Mouse (Mus musculus) forebrain, embryonic 11.5 days (tissue): ENCODE data around the gene Abhd17a. TPM values are rescaled to one million over a fixed set of nuclear protein-coding genes. Genes with fewer than 3 reads are reported as not detected.
A peak's percentile ranks its signal among the peaks of the same experiment; 100 is the strongest.

Experiments used
- ATAC-seq: fragments of 200-750 bp; cut with Nextera tagmentation; replicated peaks from 2 replicates; pipeline ENCODE4 v1.8.0; 2017; ENCODE audit warnings: moderate TSS enrichment; ENCODE audit not compliant: low FRiP score
- DNase-seq: peaks from one replicate; pipeline ENCODE4 v3.0.0-alpha.2; 2017; ENCODE audit warnings: low spot score
- H3K27ac ChIP-seq: fragments of 300-500 bp; sonication (generic); 2 replicates; pipeline ENCODE4 v1.5.1; 2014; ENCODE audit warnings: low read depth, low read length
- H3K27me3 ChIP-seq: fragments of 300-500 bp; sonication (generic); 2 replicates; pipeline ENCODE4 v1.6.1; 2014; ENCODE audit warnings: mild to moderate bottlenecking, low read length, mixed read lengths; ENCODE audit not compliant: control insufficient read depth, insufficient read depth
- H3K36me3 ChIP-seq: fragments of 300-500 bp; sonication (generic); 2 replicates; pipeline ENCODE4 v1.6.1; 2014; ENCODE audit warnings: mild to moderate bottlenecking, low read length, moderate library complexity, mixed read lengths; ENCODE audit not compliant: control insufficient read depth, insufficient read depth
- H3K4me1 ChIP-seq: fragments of 300-500 bp; sonication (generic); replicated peaks from 2 replicates; pipeline ENCODE4 v1.6.1; 2014; ENCODE audit warnings: low read length, mixed read lengths; ENCODE audit not compliant: control insufficient read depth, insufficient read depth
- H3K4me2 ChIP-seq: fragments of 300-500 bp; sonication (generic); 2 replicates; pipeline ENCODE4 v1.6.1; 2014; ENCODE audit warnings: low read depth, mild to moderate bottlenecking, low read length, moderate library complexity, mixed read lengths; ENCODE audit not compliant: severe bottlenecking
- H3K4me3 ChIP-seq: fragments of 300-500 bp; sonication (generic); 2 replicates; pipeline ENCODE4 v1.5.1; 2014; ENCODE audit warnings: low read depth, low read length
- H3K9ac ChIP-seq: fragments of 300-500 bp; sonication (generic); 2 replicates; pipeline ENCODE4 v1.6.1; 2014; ENCODE audit warnings: low read length
- H3K9me3 ChIP-seq: fragments of 300-500 bp; sonication (generic); 2 replicates; pipeline ENCODE4 v1.6.1; 2016; ENCODE audit warnings: low read length, mixed read lengths; ENCODE audit not compliant: control insufficient read depth
- WGBS: fragments of 180-500 bp; shearing (Covaris S2); extraction: QIAGEN DNeasy Blood & Tissue Kit; methylation state at CpG from one replicate; pipeline ENCODE4 v1.1.7; 2014; 5-methylcytosine and 5-hydroxymethylcytosine counted together
- polyA plus RNA-seq: library from polyadenylated mRNA; unstranded; fragments of >200 nt; fragmentation: Nextera tagmentation; extraction: Ambion mirVana; gene quantifications from 2 replicates; pipeline ENCODE4 v1.2.1, GENCODE M21; 2014

The Abhd17a gene
- polyA plus RNA-seq, 1 experiment from 2014 or later: 94.6 TPM

DNA sequence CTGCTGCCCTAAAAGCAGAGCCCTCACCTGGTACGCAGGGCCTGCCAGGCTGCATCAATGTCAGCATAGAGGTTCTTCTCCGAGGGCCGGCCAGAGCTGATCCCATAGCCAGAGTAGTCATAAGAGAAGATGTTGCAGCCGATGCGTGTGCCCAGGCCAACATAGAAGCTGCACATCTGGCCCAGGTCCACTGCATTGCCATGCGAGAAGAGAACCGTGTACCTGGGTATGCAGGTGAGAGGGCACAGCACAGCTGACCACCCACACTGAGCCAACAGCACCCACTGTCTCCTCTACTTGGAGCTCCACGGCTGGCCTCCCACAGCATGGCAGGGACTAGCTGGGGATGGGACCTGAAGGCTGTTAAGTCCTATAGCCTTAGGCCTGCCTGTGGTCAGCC, 4.6 kb downstream of the Abhd17a start:
- Histone ChIP-seq H3K27ac (no peak overlapping the region), H3K27me3 (no peaks in the 10 kb centered on the region), H3K4me2 (no peak overlapping the region), H3K4me1 (peaks cover 14% of the 10 kb centered on the region), H3K9ac (no peak overlapping the region), H3K4me3 (no peak overlapping the region), H3K9me3 (no peaks in the 10 kb centered on the region), H3K36me3 (no peaks in the 10 kb centered on the region; the same call in 1 of the 2 replicates)
- ATAC-seq (no peak), DNase-seq (no peak)
- WGBS: 93% methylated on average over 8 of the region's 8 CpGs

DNA sequence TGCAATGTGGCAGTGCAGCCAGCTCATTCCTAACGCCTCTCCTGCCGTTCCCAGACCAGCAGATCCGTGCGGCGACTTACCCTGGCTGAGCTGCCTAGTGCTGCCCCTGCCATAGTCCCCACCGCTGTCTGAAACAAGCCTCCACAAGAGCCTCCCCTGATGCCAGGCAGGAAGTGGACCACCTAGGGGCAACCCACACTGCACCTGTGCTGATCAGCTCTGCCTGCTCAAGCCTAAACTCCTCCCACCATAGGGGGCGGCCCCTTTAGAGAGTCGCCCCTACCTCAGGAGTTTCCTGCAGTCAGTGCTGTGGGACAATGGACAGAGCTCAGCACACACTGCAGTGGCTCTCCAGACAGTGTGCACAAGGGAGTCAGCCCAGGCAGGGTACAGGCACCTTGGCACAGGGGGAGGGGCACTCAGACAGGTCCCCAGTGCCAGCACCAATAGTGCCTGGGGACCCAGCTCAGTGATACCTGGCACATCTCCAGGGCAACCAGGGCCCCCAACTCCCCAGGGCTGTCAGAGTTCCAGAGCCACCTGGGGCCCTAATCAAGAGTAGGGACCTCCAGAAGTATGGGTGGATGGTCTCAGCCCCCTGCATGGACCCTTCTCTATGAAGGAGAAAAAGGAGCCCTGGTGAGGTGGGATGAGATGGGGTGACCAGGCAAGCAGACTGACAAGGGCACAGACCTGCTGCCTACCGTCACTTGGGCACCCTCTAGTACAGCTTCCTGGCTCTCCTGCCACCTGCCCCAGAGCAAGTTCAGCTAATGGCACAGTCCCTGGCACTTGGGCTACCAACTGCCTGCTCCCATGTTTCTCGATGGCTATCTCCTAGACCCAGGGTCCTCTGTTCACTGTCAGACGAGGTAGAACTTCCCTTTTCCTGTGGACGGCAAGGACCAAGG, 5.2 kb downstream of the Abhd17a start:
- no peak for ATAC-seq

DNA sequence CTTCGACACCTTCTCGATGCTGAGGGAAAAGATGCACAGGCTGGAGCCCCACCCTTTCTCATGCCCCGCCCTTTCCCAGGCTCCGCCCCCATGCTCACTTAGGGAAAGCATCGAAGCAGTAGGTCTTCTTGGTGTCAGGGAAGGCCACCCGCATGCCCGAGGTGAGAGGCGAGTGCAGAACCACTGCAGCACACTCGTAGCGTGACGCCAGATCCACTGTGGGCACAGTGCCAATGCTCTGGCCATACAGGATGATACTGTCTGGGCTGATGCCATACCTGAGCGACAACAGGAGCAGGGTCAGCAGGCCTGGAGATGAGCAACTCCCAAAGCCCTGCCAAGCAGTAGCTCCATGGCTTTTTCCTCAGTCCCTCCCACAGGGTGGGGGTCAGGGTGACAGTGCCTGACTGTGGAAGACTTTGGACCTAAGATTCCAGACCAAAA, 6.1 kb downstream of the Abhd17a start:
- Histone ChIP-seq H3K4me1 (peaks cover 9% of the 10 kb centered on the region), H3K4me3 (no peak overlapping the region), H3K27me3 (no peaks in the 10 kb centered on the region), H3K36me3 (no peaks in the 10 kb centered on the region; the same call in 1 of the 2 replicates), H3K27ac (no peak overlapping the region), H3K9ac (no peak overlapping the region), H3K9me3 (no peaks in the 10 kb centered on the region), H3K4me2 (no peak overlapping the region)
- DNase-seq: peak; percentile 53
- WGBS: 71% methylated on average over 12 of the region's 12 CpGs
- no peak for ATAC-seq

More for the DNA sequence above, 5.2 kb downstream of the Abhd17a start:
- Histone ChIP-seq H3K36me3 (no peaks in the 10 kb centered on the region; the same call in 1 of the 2 replicates), H3K27ac (no peak overlapping the region), H3K4me3 (no peak overlapping the region), H3K4me1 (peaks cover 14% of the 10 kb centered on the region), H3K9ac (no peak overlapping the region), H3K27me3 (no peaks in the 10 kb centered on the region), H3K9me3 (no peaks in the 10 kb centered on the region), H3K4me2 (no peak overlapping the region)
- WGBS: 74% methylated on average over 12 of the region's 12 CpGs
- DNase-seq: no peak

DNA sequence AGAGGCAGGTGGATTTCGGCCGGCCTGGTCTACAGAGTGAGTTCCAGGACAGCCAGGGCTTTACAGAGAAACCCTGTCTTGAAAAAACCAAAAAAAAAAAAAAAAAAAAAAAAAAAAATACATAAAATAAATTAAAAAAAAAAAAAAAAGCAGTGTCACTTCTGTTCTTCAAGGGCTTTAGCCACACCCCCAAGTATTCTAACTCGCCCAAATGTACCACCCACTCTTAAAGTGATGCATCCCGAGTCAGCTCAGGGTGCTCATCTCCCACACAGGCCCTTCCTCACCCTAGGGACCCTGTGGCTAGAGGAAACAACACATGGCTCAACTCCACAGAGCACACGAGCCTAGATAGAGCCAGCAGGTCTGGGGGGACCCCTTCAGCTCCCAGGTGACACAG, 7.1 kb downstream of the Abhd17a start:
- no peaks in the 10 kb centered on the region; the same call in 1 of the 2 replicates for H3K36me3 ChIP-seq
- H3K9ac ChIP-seq: no peak overlapping the region
- ATAC-seq: no peak; the same call in 1 of the 2 replicates
- 87% methylated on average over 5 of the region's 5 CpGs for WGBS
- no peak overlapping the region for H3K4me3 ChIP-seq
- H3K27me3 ChIP-seq: no peaks in the 10 kb centered on the region
- H3K4me1 ChIP-seq: peaks cover 4% of the 10 kb centered on the region; the same call in 1 of the 2 replicates
- no peak for DNase-seq
- no peaks in the 10 kb centered on the region for H3K9me3 ChIP-seq
- H3K4me2 ChIP-seq: no peak overlapping the region
- no peak overlapping the region for H3K27ac ChIP-seq

DNA sequence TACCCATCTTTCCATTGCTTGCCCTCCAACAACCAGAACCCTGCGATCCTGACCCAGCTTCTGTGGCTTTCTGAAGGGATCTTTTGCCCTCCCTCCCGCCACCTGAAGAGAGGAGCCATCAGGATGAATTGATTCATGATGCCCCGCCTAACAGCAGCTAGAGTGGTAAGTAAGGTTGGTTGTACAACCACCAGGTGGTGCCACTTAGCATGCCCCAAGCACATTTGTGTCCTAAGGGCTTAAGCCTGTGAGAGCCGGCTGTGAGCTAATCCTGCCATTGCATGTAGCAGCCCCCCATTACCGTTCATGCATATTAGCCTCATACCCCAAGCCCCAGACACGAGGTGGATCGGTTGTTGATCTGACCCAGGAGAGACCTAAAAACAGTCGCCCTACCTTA, 11.2 kb downstream of the Abhd17a start:
- Histone ChIP-seq H3K4me3 (no peak overlapping the region), H3K9ac (no peak overlapping the region), H3K4me1 (peaks cover 11% of the 10 kb centered on the region; the same call in 1 of the 2 replicates), H3K27ac (no peak overlapping the region), H3K27me3 (no peaks in the 10 kb centered on the region), H3K36me3 (no peaks in the 10 kb centered on the region), H3K4me2 (no peak overlapping the region), H3K9me3 (no peaks in the 10 kb centered on the region)
- 10% methylated on average over 8 of the region's 8 CpGs for WGBS
- ATAC-seq (no peak), DNase-seq (peak; percentile 74)

DNA sequence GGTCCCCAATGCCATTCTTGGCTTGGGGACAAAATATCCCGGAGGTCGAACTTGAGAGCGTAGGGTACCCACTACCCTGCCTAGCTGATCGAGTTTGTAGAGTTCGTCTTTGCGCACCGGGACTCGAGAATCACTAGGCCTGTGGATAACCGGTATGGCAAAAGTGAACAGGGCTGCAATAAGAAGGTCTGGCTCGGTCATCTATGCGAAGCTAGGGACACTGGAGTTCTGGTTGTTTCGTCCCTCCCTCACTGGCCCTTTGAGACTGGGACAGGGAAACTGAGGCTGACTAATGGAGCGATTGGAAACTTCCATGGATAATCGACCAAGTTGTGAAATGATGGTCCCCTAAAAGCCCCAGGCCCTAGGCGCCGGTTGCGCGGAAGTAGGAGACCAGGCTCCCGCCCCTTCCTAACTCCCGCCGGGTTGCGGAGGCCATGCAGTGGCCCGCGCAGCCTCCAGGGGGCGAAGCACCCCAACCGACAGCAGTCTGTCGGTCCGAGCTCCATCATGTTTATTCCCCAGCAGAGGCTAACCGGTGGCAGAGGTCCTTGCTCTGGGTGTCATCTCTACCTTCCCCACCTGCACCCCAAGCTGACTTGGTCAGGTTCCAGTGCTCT, 11.9 kb downstream of the Abhd17a start:
- ATAC-seq: peak; percentile 34
- peak; percentile 91 for DNase-seq
- H3K4me1 ChIP-seq: peaks cover 14% of the 10 kb centered on the region; the same call in 1 of the 2 replicates
- peak overlapping the region; percentile 72 for H3K4me3 ChIP-seq
- H3K27me3 ChIP-seq: no peaks in the 10 kb centered on the region
- peak overlapping the region; percentile 94 for H3K4me2 ChIP-seq
- under 1% methylated on average over 29 of the region's 29 CpGs for WGBS
- no peaks in the 10 kb centered on the region for H3K9me3 ChIP-seq
- peak overlapping the region; percentile 77 for H3K27ac ChIP-seq
- H3K9ac ChIP-seq: peak overlapping the region; percentile 73
- H3K36me3 ChIP-seq: no peaks in the 10 kb centered on the region

DNA sequence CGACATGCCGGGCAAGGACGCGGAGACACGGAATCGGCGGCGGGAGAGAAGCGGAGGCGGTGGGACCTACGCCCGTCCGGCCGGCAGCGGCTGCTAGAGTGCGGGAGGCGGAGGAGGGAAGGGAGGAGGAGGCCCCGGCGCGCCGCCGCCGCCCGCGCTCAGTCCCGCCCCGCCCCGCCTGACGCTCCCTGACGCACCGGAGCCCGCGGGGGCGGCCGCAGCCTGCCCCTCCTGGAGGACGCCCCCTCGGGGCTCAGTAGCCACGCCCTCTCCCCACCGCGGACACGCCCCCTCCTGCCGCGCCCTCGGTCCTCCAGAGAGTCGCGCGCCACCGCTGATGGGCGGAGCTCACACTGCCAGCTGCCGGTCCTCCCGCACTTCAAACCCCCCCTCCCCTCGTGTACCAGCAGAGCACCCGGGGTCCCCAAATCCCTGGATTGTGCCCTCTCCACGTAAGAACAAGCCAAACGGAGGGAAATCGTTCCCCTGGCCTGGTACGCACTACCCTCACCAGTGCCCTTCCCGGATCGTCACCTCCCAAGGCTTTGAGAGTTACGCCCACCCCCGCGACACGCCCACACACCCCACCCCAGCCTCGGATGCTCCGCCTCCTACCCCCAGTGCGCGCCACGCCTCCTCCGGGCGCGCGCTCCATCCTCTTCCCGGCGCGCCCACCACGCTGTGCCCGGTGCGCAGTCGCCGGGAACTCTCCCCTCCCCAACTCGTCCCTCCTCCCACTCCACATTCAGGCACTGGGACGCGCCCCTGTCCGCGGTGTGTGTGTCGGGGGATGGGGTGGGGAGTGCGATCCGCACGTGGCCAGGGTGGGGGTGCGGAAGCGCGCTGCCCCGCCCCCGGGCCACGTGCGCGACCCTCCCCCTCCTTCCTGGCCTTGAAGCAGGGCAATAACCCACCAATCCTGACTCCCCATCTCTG, 12.7 kb downstream of the Abhd17a start, which contains the start of gene Klf16:
TSS of gene Klf16 (minus strand) at position 127 of the 936 bp plus-strand sequence.
- WGBS: under 1% methylated on average over 69 of the region's 97 CpGs

More for the DNA sequence above, 12.7 kb downstream of the Abhd17a start, which contains the start of gene Klf16:
- H3K4me2 ChIP-seq: peak within 1 kb of the TSS; percentile 94
- H3K9me3 ChIP-seq: no peaks in the 10 kb centered on the region
- DNase-seq: peak; percentile 99
- no peaks in the 10 kb centered on the region for H3K36me3 ChIP-seq
- peak; percentile 84 for ATAC-seq
- peak within 1 kb of the TSS; percentile 72 for H3K4me3 ChIP-seq
- H3K27me3 ChIP-seq: no peaks in the 10 kb centered on the region
- H3K27ac ChIP-seq: peak within 1 kb of the TSS; percentile 77
- peaks cover 14% of the 10 kb centered on the region; the same call in 1 of the 2 replicates for H3K4me1 ChIP-seq
- H3K9ac ChIP-seq: peak within 1 kb of the TSS; percentile 73
